In the genomic region with DNA sequence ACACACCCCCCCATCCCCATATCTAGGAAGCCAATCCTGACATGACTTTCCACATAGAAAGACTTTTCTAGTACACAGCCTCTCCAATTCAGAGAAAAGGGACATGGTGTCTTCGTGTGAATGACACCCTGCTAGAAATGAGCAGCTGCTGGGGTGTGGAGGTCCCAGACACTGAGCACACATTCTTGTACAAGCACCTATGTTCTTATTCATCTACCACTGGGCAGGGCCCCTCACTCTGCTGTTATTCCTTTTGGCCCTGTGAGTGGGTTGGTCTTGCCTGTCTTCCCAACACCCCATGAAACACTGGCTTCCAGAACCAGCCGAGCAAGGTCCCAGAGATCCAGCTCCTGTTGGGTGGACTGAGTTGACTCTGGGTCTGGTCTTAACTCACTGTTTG, we compare ENCODE assay signal across 19 mouse cellular contexts.
DNase-seq lines count a peak whose midpoint lies in the region; TF ChIP-seq lines count a peak whose summit lies in the region.
"Had no signal": no experiment of that assay in that cellular context is flagged by ENCODE, and none has a peak within 500 bp of the region (broad histone marks: within the 10 kb centered on the region; RNA-seq: fewer than 3 reads in every experiment).

No protein-coding gene starts in this region.

- H3K36me3 ChIP-seq in heart, embryonic 10.5 days, result peaks cover 20% of the 10 kb centered on the region
- peaks cover 12% of the 10 kb centered on the region for H3K36me3 ChIP-seq in myocyte (ENCODE audit: control insufficient read depth, insufficient read depth)

- H3K27ac ChIP-seq in heart, embryonic 10.5 days, result no peak overlapping the region
- H3K27ac ChIP-seq in layer of hippocampus, adult 2 months, result no peak overlapping the region

- H3K4me2 ChIP-seq in myocyte (ENCODE audit: low read depth), result no peak overlapping the region

- H3K27me3 ChIP-seq in heart, embryonic 10.5 days (ENCODE audit: insufficient read depth, poor library complexity, severe bottlenecking), result no peaks in the 10 kb centered on the region
- H3K27me3 ChIP-seq in myocyte (ENCODE audit: control insufficient read depth, insufficient read depth, insufficient read length), result no peaks in the 10 kb centered on the region
- H3K27me3 ChIP-seq: CH12.LX, Patski had no signal

- no peak for TF ChIP-seq CTCF in layer of hippocampus, adult 2 months (conservative IDR thresholded peaks at IDR 0.05)

- no peak overlapping the region for H3ac ChIP-seq in myocyte (ENCODE audit: control insufficient read depth, insufficient read length)

- no peak overlapping the region for H3K4me3 ChIP-seq in heart, embryonic 10.5 days
- H3K4me3 ChIP-seq in myocyte, result no peak overlapping the region
- no peak overlapping the region for H3K4me3 ChIP-seq in layer of hippocampus, adult 2 months

- peak; percentile 53 for DNase-seq in heart, adult 11 months
- DNase-seq in heart, postnatal 4 days, result no peak
- peak; percentile 61 for DNase-seq in heart, embryonic 10.5 days (ENCODE audit: low spot score)
- no peak for DNase-seq in heart, adult 9 months (ENCODE audit: low spot score in 2 of 2)
- no peak for DNase-seq in layer of hippocampus, adult 2 months (ENCODE audit: low spot score in 2 of 2)
- DNase-seq: adrenal gland, adult 2 months; adrenal gland, adult 8-10 months; adrenal gland, postnatal 10 days; adrenal gland, postnatal 14 days; adrenal gland, postnatal 25 days; adrenal gland, postnatal 36 days; B cell, adult 2 months; cerebellum, adult 11 months; cerebellum, adult 11-12 months; cerebellum, adult 18-20 months had no signal

- WGBS in heart, embryonic 10.5 days, result 84% methylated on average over 2 of the region's 2 CpGs

- no peaks in the 10 kb centered on the region for H3K4me1 ChIP-seq in heart, embryonic 10.5 days

- no peaks in the 10 kb centered on the region for H3K9me3 ChIP-seq in heart, embryonic 10.5 days
- H3K9me3 ChIP-seq: G1E had no signal

- no peak for TF ChIP-seq POLR2A in myocyte (IDR thresholded peaks at IDR 0.05; ENCODE audit: insufficient read length, low read depth)

- H3K79me2 ChIP-seq in myocyte (ENCODE audit: control insufficient read depth, insufficient read depth), result no peaks in the 10 kb centered on the region

TF ChIP-seq in myocyte, 11 proteins besides CTCF, POLR2A, EP300 and RAD21:
- TF ChIP-seq TCF12 (IDR thresholded peaks at IDR 0.05; ENCODE audit: insufficient read depth, poor library complexity, severe bottlenecking), result no peak
- TF ChIP-seq MYOG (IDR thresholded peaks at IDR 0.05; ENCODE audit: control insufficient read depth in 1 of 3, insufficient read depth in 1 of 3, insufficient read length in 2 of 3, low read depth in 2 of 3), result peak in 1 of 3 experiments; percentile 57
- TF ChIP-seq MYOD1 (IDR thresholded peaks at IDR 0.05; ENCODE audit: control insufficient read depth in 1 of 3, insufficient read length in 2 of 3, low read depth in 2 of 3), result peak in 2 of 3 experiments; percentile 38 to 82

Comparison
In these comparisons a context has a peak if more than half of its experiments do, and no peak if none do; other contexts are left out.
1. DNase-seq: peak in heart, adult 11 months (single experiment) and heart, embryonic 10.5 days (single experiment); none in heart, postnatal 4 days (single experiment), heart, adult 9 months (0 of 2) and layer of hippocampus, adult 2 months (0 of 2).